Mouse (Mus musculus): ENCODE data around the gene B3gat3.

DNA sequence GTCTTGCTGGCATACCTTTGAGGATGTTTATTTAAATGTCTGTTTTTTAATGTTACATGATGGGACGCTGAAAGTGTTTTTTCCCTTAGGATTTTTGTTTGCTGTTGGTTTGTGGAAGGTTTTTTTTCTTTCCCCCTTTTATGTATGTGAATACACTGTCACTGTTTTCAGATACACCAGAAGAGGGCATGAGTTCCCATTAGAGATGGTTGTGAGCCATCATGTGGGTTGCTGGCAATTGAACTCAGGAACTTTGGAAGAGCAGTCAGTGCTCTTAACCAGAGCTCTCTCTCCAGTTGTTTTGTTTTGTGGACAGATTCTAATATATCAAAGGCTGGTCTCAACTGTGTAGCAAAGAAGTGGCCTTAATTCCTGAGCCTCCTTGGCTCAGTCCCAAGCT lies 54.5 kb downstream of the B3gat3 start:
- TF ChIP-seq CTCF (IDR thresholded peaks at IDR 0.05; ENCODE audit: extremely low read depth, insufficient read depth, low read length) (no peak), POLR2A (IDR thresholded peaks at IDR 0.05; ENCODE audit: extremely low read depth, insufficient read depth, low read length) (no peak)
